Mouse (Mus musculus) A20 (cell line): ENCODE measurements around the gene 2300002M23Rik.

Experiments used
- DNase-seq: peaks from one replicate; pipeline ENCODE4 v3.0.0-alpha.2; 2011; ENCODE audit warnings: low read depth, low spot score

Gene 2300002M23Rik

DNA sequence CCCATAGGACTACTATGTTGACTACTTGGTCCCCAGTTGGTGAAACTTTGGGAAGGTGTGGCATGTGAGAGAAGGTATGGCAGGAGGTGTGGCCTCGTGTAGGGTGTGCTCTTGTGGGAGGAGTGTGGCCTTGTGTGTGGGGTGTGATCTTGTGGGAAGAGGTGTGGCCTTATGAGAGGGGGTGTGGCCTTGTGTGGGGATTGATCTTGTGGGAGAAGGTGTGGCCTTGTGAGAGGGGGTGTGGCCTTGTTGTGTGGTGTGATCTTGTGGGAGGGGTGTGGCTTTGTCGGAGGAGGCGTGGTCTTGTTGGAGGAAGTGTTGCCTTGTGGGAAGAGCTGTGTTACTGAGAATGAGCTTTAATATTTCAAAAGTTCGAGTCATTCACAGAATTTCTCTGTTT, 49.9 kb downstream of the 2300002M23Rik start:
- DNase-seq, result peak; percentile 78
